Mouse (Mus musculus) urinary bladder, postnatal 10 days (tissue): ENCODE results near the gene Grin2c.

Source experiments
- DNase-seq: peaks from one replicate; pipeline ENCODE4 v3.0.0; 2022; ENCODE audit warnings: low spot score

Grin2c gene

GRCm38 (mm10) chr11:115283891-115284620 lies 17.0 kb upstream of the Grin2c start:
- no peak for DNase-seq

GRCm38 (mm10) chr11:115283486-115283765 lies 16.4 kb upstream of the Grin2c start:
- DNase-seq = no peak

GRCm38 (mm10) chr11:115282723-115283485 lies 15.9 kb upstream of the Grin2c start:
- no peak for DNase-seq

GRCm38 (mm10) chr11:115282295-115282694 lies 15.3 kb upstream of the Grin2c start:
- DNase-seq = no peak

GRCm38 (mm10) chr11:115279726-115280125 lies 12.7 kb upstream of the Grin2c start:
- DNase-seq = no peak

GRCm38 (mm10) chr11:115278176-115278575 lies 11.1 kb upstream of the Grin2c start:
- no peak for DNase-seq

- no peak for DNase-seq
These were observed 10.5 kb upstream of the Grin2c start for GRCm38 (mm10) chr11:115277604-115277975.

GRCm38 (mm10) chr11:115276780-115277603 lies 9.9 kb upstream of the Grin2c start, which contains the start of gene Fdxr:
TSS of gene Fdxr (minus strand) at chr11:115277050.
- peak; percentile 89 for DNase-seq

GRCm38 (mm10) chr11:115275954-115276353 lies 8.9 kb upstream of the Grin2c start:
- no peak for DNase-seq

GRCm38 (mm10) chr11:115275509-115275908 lies 8.5 kb upstream of the Grin2c start:
- no peak for DNase-seq

- no peak for DNase-seq
These were observed 7.7 kb upstream of the Grin2c start for GRCm38 (mm10) chr11:115274771-115275170.

- DNase-seq = no peak
These were observed 7.1 kb upstream of the Grin2c start for GRCm38 (mm10) chr11:115274178-115274577.

GRCm38 (mm10) chr11:115273735-115274134 lies 6.7 kb upstream of the Grin2c start:
- DNase-seq = no peak

GRCm38 (mm10) chr11:115272894-115273498 lies 6.0 kb upstream of the Grin2c start:
- no peak for DNase-seq

- DNase-seq = no peak
These were observed 4.4 kb upstream of the Grin2c start for GRCm38 (mm10) chr11:115271481-115271880.

GRCm38 (mm10) chr11:115271052-115271451 lies 4.0 kb upstream of the Grin2c start:
- DNase-seq = no peak

- no peak for DNase-seq
These were observed 3.3 kb upstream of the Grin2c start for GRCm38 (mm10) chr11:115270148-115270861.

- DNase-seq = no peak
These were observed 2.5 kb upstream of the Grin2c start for GRCm38 (mm10) chr11:115269330-115270066.

GRCm38 (mm10) chr11:115267958-115268357 lies 915 bp upstream of the Grin2c start:
- no peak for DNase-seq

- no peak for DNase-seq
These were observed 654 bp downstream of the Grin2c start for GRCm38 (mm10) chr11:115266400-115266778.
